Mouse (Mus musculus): Measurements from ENCODE around the gene Foxp1. TPM values are rescaled to one million over a fixed set of nuclear protein-coding genes. Genes with fewer than 3 reads are reported as not detected.

Gene Foxp1
- polyA plus RNA-seq, 1 experiment from 2014 or later: 77.4 TPM

DNA sequence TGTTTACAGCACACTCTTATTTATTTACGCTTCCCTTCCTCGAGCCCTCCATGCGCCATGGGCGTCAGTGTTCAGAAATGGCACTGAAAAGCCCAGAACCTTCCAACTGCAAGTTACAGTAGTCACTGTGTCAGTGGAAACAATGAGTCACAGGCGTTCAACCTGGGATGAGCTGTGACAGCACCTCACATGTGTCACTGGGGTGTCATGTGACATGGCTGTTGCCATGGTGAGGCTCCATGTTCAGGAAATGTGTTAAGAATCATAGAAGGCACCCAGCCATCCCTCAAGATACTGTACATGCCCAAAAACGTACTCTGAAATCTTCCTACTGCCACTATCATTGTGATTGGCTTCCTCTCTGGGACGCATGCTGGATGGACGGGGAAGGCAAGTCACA is 101.9 kb downstream of the Foxp1 start:
- no peaks in the 10 kb centered on the region for H3K9me3 ChIP-seq
- WGBS: 87% methylated on average over 8 of the region's 8 CpGs
- H3K4me2 ChIP-seq: no peak overlapping the region
- H3K36me3 ChIP-seq: no peaks in the 10 kb centered on the region
- H3K27me3 ChIP-seq: no peaks in the 10 kb centered on the region
- no peak overlapping the region for H3K4me3 ChIP-seq (replicated peaks)
- H3K27ac ChIP-seq: no peak overlapping the region
- no peak for ATAC-seq (ENCODE audit: insufficient number of reproducible peaks, insufficient read depth, low FRiP score, low TSS enrichment, low read depth)
- H3K4me1 ChIP-seq (replicated peaks): peaks cover 8% of the 10 kb centered on the region
- H3K9ac ChIP-seq (replicated peaks): no peak overlapping the region

DNA sequence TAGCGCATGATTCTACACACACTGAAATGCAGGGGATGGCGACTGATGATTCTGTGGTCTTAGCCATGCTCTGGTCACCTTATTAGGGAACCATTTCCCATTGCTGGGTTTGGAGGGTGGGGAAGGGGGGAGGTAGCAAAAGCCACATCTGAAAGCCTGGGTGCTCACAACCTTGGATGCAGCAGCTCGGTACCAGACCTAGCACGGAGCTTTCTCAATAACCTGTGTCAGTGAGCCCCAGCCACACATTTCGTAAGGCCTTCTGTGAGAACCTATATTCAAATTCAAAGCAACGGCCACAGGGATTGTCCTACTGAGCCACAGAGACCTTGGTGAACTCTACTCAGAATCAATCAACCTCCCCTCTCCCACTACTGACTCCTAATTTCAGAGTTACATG is 109.9 kb downstream of the Foxp1 start:
- no peak overlapping the region for H3K9ac ChIP-seq (replicated peaks)
- no peak for ATAC-seq (ENCODE audit: insufficient number of reproducible peaks, insufficient read depth, low FRiP score, low TSS enrichment, low read depth)
- 78% methylated on average over 6 of the region's 6 CpGs for WGBS
- no peaks in the 10 kb centered on the region for H3K27me3 ChIP-seq
- H3K4me3 ChIP-seq (replicated peaks): no peak overlapping the region
- no peaks in the 10 kb centered on the region for H3K36me3 ChIP-seq
- no peak overlapping the region for H3K27ac ChIP-seq
- no peak overlapping the region for H3K4me2 ChIP-seq
- H3K4me1 ChIP-seq (replicated peaks): peaks cover 10% of the 10 kb centered on the region
- H3K9me3 ChIP-seq: no peaks in the 10 kb centered on the region

DNA sequence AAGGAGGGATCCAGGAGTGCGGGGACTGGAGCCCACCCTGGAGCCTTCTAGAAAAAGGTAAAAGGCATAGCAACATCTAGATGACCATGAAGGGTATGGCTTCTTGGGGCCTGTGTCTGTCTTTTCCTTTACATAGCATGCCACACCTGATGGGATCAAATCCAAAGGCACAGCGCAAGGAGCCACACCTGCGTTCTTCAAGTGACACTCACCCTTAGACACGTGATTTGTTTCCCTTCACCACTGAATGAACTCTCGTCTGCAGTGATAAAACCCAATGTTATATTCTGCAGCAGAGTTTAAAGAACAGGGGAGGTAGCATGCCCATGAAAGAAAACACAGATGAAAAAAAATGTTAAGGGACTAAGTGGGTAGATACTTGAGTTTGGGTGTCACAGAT is 112.9 kb downstream of the Foxp1 start:
- Histone ChIP-seq H3K4me1 (replicated peaks) (peaks cover 10% of the 10 kb centered on the region), H3K4me2 (no peak overlapping the region), H3K4me3 (replicated peaks) (no peak overlapping the region), H3K27ac (no peak overlapping the region), H3K36me3 (no peaks in the 10 kb centered on the region), H3K27me3 (no peaks in the 10 kb centered on the region), H3K9ac (replicated peaks) (no peak overlapping the region), H3K9me3 (no peaks in the 10 kb centered on the region)
- 88% methylated on average over 5 of the region's 5 CpGs for WGBS
- ATAC-seq (ENCODE audit: insufficient number of reproducible peaks, insufficient read depth, low FRiP score, low TSS enrichment, low read depth): no peak

DNA sequence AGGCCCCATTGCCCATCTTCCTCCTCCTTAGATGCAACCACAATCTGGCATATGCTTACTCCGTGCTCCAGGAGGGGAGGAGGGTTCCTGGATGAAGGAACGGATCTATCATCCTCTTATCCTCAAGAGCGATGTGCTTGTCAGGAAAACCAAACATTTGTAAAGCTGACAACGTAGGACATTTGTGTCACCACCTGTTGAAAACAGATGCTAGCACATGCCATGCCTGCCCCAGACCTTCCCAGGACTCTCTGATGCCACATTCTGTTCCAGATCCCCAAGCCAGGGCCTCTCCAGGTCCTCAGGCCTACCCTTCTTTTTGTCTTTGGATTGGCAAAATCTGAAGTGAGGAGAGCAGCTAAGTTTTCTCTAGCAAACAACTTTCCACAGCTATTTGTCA is 113.6 kb downstream of the Foxp1 start:
- H3K36me3 ChIP-seq: no peaks in the 10 kb centered on the region
- H3K4me3 ChIP-seq (replicated peaks): no peak overlapping the region
- peaks cover 10% of the 10 kb centered on the region for H3K4me1 ChIP-seq (replicated peaks)
- no peaks in the 10 kb centered on the region for H3K9me3 ChIP-seq
- H3K4me2 ChIP-seq: no peak overlapping the region
- no peak for ATAC-seq (ENCODE audit: insufficient number of reproducible peaks, insufficient read depth, low FRiP score, low TSS enrichment, low read depth)
- no peak overlapping the region for H3K27ac ChIP-seq
- H3K27me3 ChIP-seq: no peaks in the 10 kb centered on the region
- H3K9ac ChIP-seq (replicated peaks): no peak overlapping the region
- whole genome bisulfite sequencing: 71% methylated on average over 4 of the region's 4 CpGs

DNA sequence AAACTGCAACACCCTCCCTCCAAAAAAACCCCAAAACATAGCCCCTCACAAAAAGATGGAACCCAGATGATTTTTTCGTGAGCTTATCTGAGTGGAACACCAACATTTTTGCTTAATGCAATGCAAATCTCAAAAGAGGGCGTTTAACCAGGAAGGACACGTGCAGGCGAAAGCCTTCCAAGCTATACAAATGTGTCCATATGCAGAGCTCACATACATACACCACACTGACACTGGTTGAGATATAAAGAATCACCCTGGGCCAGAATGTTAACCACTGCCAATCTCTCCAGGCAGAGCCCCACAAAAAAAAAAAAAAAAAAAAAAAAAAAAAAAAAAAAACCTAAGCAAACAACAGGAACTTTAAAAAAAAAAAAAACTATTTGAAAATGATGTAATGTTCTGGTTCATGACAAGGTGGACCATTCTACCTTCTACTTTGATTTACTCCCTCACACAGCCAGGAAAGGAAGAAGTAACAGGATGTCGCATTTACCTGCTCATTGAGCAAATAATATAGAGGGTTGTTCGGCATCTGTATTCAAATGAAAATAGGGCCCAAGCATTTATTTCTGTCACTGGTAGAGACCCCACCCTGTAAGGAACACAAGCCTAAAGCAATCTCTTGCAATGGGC is 118.6 kb downstream of the Foxp1 start:
- WGBS: 94% methylated on average over 6 of the region's 6 CpGs

DNA sequence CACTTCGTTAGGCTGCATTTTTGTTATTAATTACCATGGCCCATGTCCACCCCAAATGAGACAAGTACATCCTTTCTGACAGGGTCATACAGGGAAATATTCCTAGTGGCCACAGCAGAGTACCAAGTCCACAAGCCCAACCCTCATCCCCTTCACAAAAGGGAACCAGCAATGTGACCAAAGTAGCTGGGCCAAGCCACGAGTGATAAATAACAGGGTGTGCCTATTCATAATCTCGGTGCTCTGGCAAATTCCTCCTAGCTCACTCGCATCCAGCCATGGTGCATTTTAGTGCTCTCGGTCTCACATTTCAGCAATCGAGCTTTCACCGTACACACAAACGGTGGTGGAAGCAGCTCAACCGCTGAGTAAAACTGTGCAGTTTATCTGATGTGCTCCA is 119.6 kb downstream of the Foxp1 start:
- no peak for ATAC-seq (ENCODE audit: insufficient number of reproducible peaks, insufficient read depth, low FRiP score, low TSS enrichment, low read depth)
- Histone ChIP-seq H3K36me3 (no peaks in the 10 kb centered on the region), H3K4me2 (no peak overlapping the region), H3K27ac (no peak overlapping the region), H3K4me3 (replicated peaks) (no peak overlapping the region), H3K9me3 (no peaks in the 10 kb centered on the region), H3K9ac (replicated peaks) (no peak overlapping the region), H3K4me1 (replicated peaks) (peaks cover 36% of the 10 kb centered on the region), H3K27me3 (no peaks in the 10 kb centered on the region)
- 47% methylated on average over 9 of the region's 9 CpGs for WGBS

More for the DNA sequence above, 118.6 kb downstream of the Foxp1 start:
- no peak overlapping the region for H3K4me3 ChIP-seq (replicated peaks)
- H3K27ac ChIP-seq: no peak overlapping the region
- H3K4me2 ChIP-seq: no peak overlapping the region
- no peaks in the 10 kb centered on the region for H3K9me3 ChIP-seq
- H3K9ac ChIP-seq (replicated peaks): no peak overlapping the region
- no peaks in the 10 kb centered on the region for H3K27me3 ChIP-seq
- peaks cover 36% of the 10 kb centered on the region for H3K4me1 ChIP-seq (replicated peaks)
- no peak for ATAC-seq (ENCODE audit: insufficient number of reproducible peaks, insufficient read depth, low FRiP score, low TSS enrichment, low read depth)
- no peaks in the 10 kb centered on the region for H3K36me3 ChIP-seq

DNA sequence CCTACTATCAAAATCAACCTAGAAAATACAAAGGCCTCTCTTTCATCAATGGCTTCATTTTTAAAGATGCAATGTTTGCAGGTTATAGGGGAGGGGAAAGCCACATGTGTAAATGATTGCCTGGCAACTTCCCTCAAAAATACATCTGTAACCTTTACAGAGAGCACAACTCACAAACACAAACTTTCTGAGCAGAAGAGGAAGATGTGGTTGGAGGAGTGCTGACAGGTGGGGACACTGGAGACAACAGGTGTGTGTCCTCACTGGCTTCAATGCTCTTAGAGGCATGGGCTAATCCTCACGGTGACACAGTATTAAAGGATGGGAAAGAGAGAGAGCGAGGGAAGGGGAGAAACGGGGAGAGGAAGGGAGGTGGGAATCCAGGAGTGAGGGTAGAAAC is 120.2 kb downstream of the Foxp1 start:
- ATAC-seq (ENCODE audit: insufficient number of reproducible peaks, insufficient read depth, low FRiP score, low TSS enrichment, low read depth): no peak
- 79% methylated on average over 3 of the region's 3 CpGs for WGBS
- no peak overlapping the region for H3K4me3 ChIP-seq (replicated peaks)
- no peak overlapping the region for H3K27ac ChIP-seq
- H3K4me2 ChIP-seq: no peak overlapping the region
- no peaks in the 10 kb centered on the region for H3K27me3 ChIP-seq
- H3K36me3 ChIP-seq: no peaks in the 10 kb centered on the region
- no peaks in the 10 kb centered on the region for H3K9me3 ChIP-seq
- no peak overlapping the region for H3K9ac ChIP-seq (replicated peaks)
- H3K4me1 ChIP-seq (replicated peaks): peaks cover 36% of the 10 kb centered on the region

DNA sequence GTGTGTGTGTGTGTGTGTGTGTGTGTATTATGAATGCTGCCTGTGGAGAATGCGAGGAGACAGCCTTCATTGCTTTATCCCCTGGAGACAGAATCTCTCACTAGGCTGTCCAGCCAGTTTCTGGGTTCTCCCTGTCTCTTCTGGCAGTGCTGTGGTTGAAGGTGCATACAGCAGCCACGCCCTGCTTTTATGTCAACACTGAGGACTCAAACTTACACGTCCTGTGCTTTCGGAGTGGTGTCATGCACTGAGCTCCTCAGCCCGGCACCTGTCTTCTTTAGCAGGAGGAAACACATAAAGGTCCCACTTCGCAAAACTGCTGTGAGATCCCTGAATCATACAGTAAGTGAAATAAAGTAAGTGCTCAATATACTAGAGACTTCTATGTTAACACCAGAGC is 120.7 kb downstream of the Foxp1 start:
- Histone ChIP-seq H3K9ac (replicated peaks) (no peak overlapping the region), H3K9me3 (no peaks in the 10 kb centered on the region), H3K4me2 (no peak overlapping the region), H3K4me3 (replicated peaks) (no peak overlapping the region), H3K27me3 (no peaks in the 10 kb centered on the region), H3K36me3 (no peaks in the 10 kb centered on the region), H3K27ac (no peak overlapping the region), H3K4me1 (replicated peaks) (peaks cover 36% of the 10 kb centered on the region)
- WGBS: 74% methylated on average over 6 of the region's 6 CpGs
- ATAC-seq (ENCODE audit: insufficient number of reproducible peaks, insufficient read depth, low FRiP score, low TSS enrichment, low read depth): no peak

DNA sequence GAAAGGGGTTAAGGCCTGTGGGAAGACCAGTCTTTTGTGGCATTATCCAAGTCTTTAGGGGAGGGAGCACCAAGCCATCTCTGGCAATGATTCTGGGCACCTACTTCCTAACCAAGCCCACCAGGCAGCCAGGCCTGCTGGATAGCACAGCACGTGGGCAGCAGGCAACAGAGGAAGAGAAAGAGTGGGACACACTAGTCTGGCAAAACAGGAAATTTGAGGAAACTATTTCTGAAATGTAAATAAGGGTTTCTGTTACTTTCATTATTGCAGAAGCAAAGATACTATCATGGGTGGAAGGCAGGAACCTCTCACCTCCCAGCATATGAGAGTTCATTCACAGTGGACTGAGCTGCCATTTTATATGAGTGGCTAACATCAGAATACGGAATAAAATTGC is 121.3 kb downstream of the Foxp1 start:
- peaks cover 36% of the 10 kb centered on the region for H3K4me1 ChIP-seq (replicated peaks)
- no peak for ATAC-seq (ENCODE audit: insufficient number of reproducible peaks, insufficient read depth, low FRiP score, low TSS enrichment, low read depth)
- H3K9me3 ChIP-seq: no peaks in the 10 kb centered on the region
- H3K27ac ChIP-seq: no peak overlapping the region; the same call in 1 of the 2 replicates
- 34% methylated on average over 2 of the region's 2 CpGs for WGBS
- H3K27me3 ChIP-seq: no peaks in the 10 kb centered on the region
- H3K4me2 ChIP-seq: no peak overlapping the region
- H3K9ac ChIP-seq (replicated peaks): no peak overlapping the region
- no peaks in the 10 kb centered on the region for H3K36me3 ChIP-seq
- no peak overlapping the region for H3K4me3 ChIP-seq (replicated peaks)

DNA sequence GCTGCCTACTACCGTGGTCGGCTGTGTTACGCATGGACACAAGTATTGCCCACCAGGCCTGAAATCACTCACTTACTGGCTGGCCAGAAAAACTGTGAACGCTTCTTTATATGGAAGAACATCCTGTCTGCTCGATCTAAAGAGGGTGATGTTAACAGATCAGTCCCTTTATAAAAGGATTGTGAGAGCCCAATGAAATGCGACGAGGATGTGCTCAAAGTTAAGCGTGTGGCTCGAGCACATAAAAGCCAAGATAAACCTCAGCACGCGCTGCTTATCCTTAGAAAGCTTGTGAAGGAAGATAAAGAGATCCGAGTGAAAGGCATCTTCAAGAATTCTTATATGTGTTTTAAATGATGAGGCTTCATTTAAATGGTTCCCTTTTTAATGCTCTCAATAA is 126.8 kb downstream of the Foxp1 start:
- ATAC-seq (ENCODE audit: insufficient number of reproducible peaks, insufficient read depth, low FRiP score, low TSS enrichment, low read depth): no peak
- H3K36me3 ChIP-seq: no peaks in the 10 kb centered on the region
- no peaks in the 10 kb centered on the region for H3K27me3 ChIP-seq
- 64% methylated on average over 12 of the region's 12 CpGs for WGBS
- H3K4me1 ChIP-seq (replicated peaks): peaks cover 29% of the 10 kb centered on the region
- no peaks in the 10 kb centered on the region for H3K9me3 ChIP-seq
- H3K27ac ChIP-seq: no peak overlapping the region
- no peak overlapping the region for H3K4me3 ChIP-seq (replicated peaks)
- no peak overlapping the region for H3K9ac ChIP-seq (replicated peaks)
- H3K4me2 ChIP-seq: no peak overlapping the region

DNA sequence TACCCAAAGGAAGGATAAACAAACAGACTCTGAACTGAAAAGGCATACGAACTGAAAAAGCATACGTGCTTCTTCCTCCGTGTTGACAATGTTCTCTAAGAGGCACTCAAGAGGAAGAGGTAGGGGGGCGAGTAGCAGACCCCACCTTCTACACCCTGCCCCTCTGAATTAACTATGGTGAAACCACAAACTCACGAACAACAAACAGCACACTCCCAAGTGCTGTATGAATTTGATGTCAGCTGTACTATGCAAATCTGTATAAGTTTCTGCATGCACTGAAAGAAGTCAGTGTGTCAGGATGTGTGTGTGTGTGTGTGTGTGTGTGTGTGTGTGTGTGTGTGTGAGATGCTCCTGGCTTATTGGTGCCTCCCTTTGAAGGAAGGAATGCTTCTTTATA is 127.7 kb downstream of the Foxp1 start:
- no peak overlapping the region for H3K27ac ChIP-seq
- no peaks in the 10 kb centered on the region for H3K27me3 ChIP-seq
- no peak overlapping the region for H3K9ac ChIP-seq (replicated peaks)
- peaks cover 23% of the 10 kb centered on the region for H3K4me1 ChIP-seq (replicated peaks)
- no peaks in the 10 kb centered on the region for H3K36me3 ChIP-seq
- no peak overlapping the region for H3K4me3 ChIP-seq (replicated peaks)
- ATAC-seq (ENCODE audit: insufficient number of reproducible peaks, insufficient read depth, low FRiP score, low TSS enrichment, low read depth): no peak
- H3K4me2 ChIP-seq: no peak overlapping the region
- no peaks in the 10 kb centered on the region for H3K9me3 ChIP-seq
- 70% methylated on average over 5 of the region's 5 CpGs for WGBS

DNA sequence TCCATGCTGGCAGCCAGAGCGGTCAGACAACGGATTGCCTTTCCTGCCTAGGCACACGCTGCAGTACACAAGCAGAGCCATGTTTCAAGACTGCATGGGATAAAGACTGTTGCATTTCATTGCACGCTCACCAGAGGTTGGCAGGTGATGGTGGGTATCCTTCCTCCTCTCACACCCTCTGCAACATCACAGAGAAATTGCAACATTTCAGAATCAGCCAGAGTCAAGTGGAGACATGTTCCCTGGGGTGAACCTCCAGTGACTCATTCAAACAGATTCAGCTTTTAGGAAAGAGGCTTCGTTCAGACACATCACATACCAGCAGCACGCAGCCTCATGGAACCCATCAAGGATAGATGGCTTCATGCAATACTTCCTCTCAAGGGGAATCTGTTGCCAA is 130.0 kb downstream of the Foxp1 start:
- Histone ChIP-seq H3K4me1 (replicated peaks) (peaks cover 29% of the 10 kb centered on the region), H3K4me3 (replicated peaks) (no peak overlapping the region), H3K4me2 (no peak overlapping the region), H3K36me3 (no peaks in the 10 kb centered on the region), H3K27me3 (no peaks in the 10 kb centered on the region), H3K27ac (no peak overlapping the region), H3K9ac (replicated peaks) (no peak overlapping the region), H3K9me3 (no peaks in the 10 kb centered on the region)
- WGBS: 91% methylated on average over 6 of the region's 6 CpGs
- no peak for ATAC-seq (ENCODE audit: insufficient number of reproducible peaks, insufficient read depth, low FRiP score, low TSS enrichment, low read depth)

All from limb, embryonic 12.5 days (tissue).